Mouse (Mus musculus) embryonic facial prominence, embryonic 10.5 days (tissue): ENCODE results near the gene Osgepl1. TPM values are rescaled to one million over a fixed set of nuclear protein-coding genes. Genes with fewer than 3 reads are reported as not detected.
"Not testable (repeated sequence)": the region's sequence is repeated elsewhere in the genome, so short reads cannot be mapped to it uniquely, and the experiment has no call there.

Experiments
- DNase-seq: peaks from one replicate; pipeline ENCODE4 v3.0.0-alpha.2; 2017; ENCODE audit warnings: low spot score
- H3K27ac ChIP-seq: fragments of 300-500 bp; sonication (generic); replicated peaks from 2 replicates; pipeline ENCODE4 v1.5.1; 2016; ENCODE audit warnings: mild to moderate bottlenecking
- H3K27me3 ChIP-seq: fragments of 300-500 bp; sonication (generic); replicated peaks from 2 replicates; pipeline ENCODE4 v1.6.1; 2016; ENCODE audit warnings: low read depth, mild to moderate bottlenecking; ENCODE audit not compliant: poor library complexity, severe bottlenecking
- H3K36me3 ChIP-seq: fragments of 300-500 bp; sonication (generic); replicated peaks from 2 replicates; pipeline ENCODE4 v1.6.1; 2016; ENCODE audit warnings: mild to moderate bottlenecking, moderate library complexity
- H3K4me1 ChIP-seq: fragments of 300-500 bp; sonication (generic); 2 replicates; pipeline ENCODE4 v1.6.1; 2016
- H3K4me3 ChIP-seq: fragments of 300-500 bp; sonication (generic); 2 replicates; pipeline ENCODE4 v1.5.1; 2016; ENCODE audit warnings: mild to moderate bottlenecking, moderate library complexity
- H3K9me3 ChIP-seq: fragments of 300-500 bp; sonication (generic); 2 replicates; pipeline ENCODE4 v1.6.1; 2016; ENCODE audit warnings: mild to moderate bottlenecking
- WGBS: fragments of 180-500 bp; shearing (Covaris S2); methylation state at CpG from one replicate; pipeline ENCODE4 v1.1.7; 2016; 5-methylcytosine and 5-hydroxymethylcytosine counted together
- polyA plus RNA-seq: library from polyadenylated mRNA; unstranded; fragments of >200 nt; fragmentation: Nextera tagmentation; extraction: Ambion mirVana; gene quantifications from 2 replicates; pipeline ENCODE4 v1.2.1, GENCODE M21; 2016

The Osgepl1 gene
- polyA plus RNA-seq, 1 experiment from 2014 or later = 25.5 TPM

- 88% methylated on average over 5 of the region's 5 CpGs for WGBS
- not testable (repeated sequence) for H3K36me3 ChIP-seq, H3K4me1 ChIP-seq, H3K4me3 ChIP-seq, H3K27ac ChIP-seq, DNase-seq, H3K27me3 ChIP-seq, H3K9me3 ChIP-seq
These were observed 20.1 kb downstream of the Osgepl1 start for GRCm38 (mm10) chr1:53333527-53333926.

GRCm38 (mm10) chr1:53335465-53335864 is 22.0 kb downstream of the Osgepl1 start:
- no peak for DNase-seq
- Histone ChIP-seq H3K4me3 (no peak overlapping the region), H3K9me3 (peaks cover 10% of the 10 kb centered on the region; the same call in 1 of the 2 replicates), H3K4me1 (no peaks in the 10 kb centered on the region), H3K27me3 (no peaks in the 10 kb centered on the region), H3K27ac (no peak overlapping the region), H3K36me3 (peaks cover 4% of the 10 kb centered on the region)

GRCm38 (mm10) chr1:53337403-53337802 is 24.0 kb downstream of the Osgepl1 start:
- H3K27ac ChIP-seq, DNase-seq, H3K4me3 ChIP-seq, H3K4me1 ChIP-seq, H3K27me3 ChIP-seq: not testable (repeated sequence)
- peaks cover 27% of the 10 kb centered on the region for H3K9me3 ChIP-seq
- peaks cover 23% of the 10 kb centered on the region for H3K36me3 ChIP-seq
- WGBS = 68% methylated on average over 2 of the region's 2 CpGs

- H3K36me3 ChIP-seq = peaks cover 59% of the 10 kb centered on the region
These were observed 27.6 kb downstream of the Osgepl1 start for GRCm38 (mm10) chr1:53341071-53341470.

GRCm38 (mm10) chr1:53352327-53353261 is 39.2 kb downstream of the Osgepl1 start, which contains the start of the genes Asdurf, Gm28551 and Asnsd1:
Gene Asdurf, minus strand, starts transcription at chr1:53352619.
Gene Gm28551, minus strand, starts transcription at chr1:53352667.
Gene Asnsd1, minus strand, starts transcription at chr1:53352752.
- under 1% methylated on average over 44 of the region's 44 CpGs for WGBS
- Histone ChIP-seq H3K27me3 (no peaks in the 10 kb centered on the region), H3K36me3 (peaks cover 23% of the 10 kb centered on the region), H3K9me3 (peaks cover 5% of the 10 kb centered on the region; the same call in 1 of the 2 replicates), H3K4me3 (peak within 1 kb of the TSS; percentile 91), H3K4me1 (peaks cover 8% of the 10 kb centered on the region), H3K27ac (peak within 1 kb of the TSS; percentile 95)
- DNase-seq = peak; percentile 97

More at GRCm38 (mm10) chr1:53341071-53341470, 27.6 kb downstream of the Osgepl1 start:
- WGBS = 96% methylated on average over 2 of the region's 2 CpGs
- no peaks in the 10 kb centered on the region for H3K4me1 ChIP-seq
- H3K27me3 ChIP-seq = no peaks in the 10 kb centered on the region
- H3K4me3 ChIP-seq = no peak overlapping the region
- no peak overlapping the region for H3K27ac ChIP-seq
- peaks cover 19% of the 10 kb centered on the region for H3K9me3 ChIP-seq
- no peak for DNase-seq

- Histone ChIP-seq H3K36me3 (no peaks in the 10 kb centered on the region), H3K4me1 (no peaks in the 10 kb centered on the region), H3K4me3 (no peak overlapping the region), H3K9me3 (peaks cover 4% of the 10 kb centered on the region; the same call in 1 of the 2 replicates), H3K27ac (no peak overlapping the region), H3K27me3 (no peaks in the 10 kb centered on the region)
- no peak for DNase-seq
These were observed 45.6 kb downstream of the Osgepl1 start for GRCm38 (mm10) chr1:53358988-53359387.

Other genes starting within 250 kb of the Osgepl1 start
- not detected in 2 replicates for gene 1700019A02Rik, start 126.0 kb upstream of the Osgepl1 start, polyA plus RNA-seq
- 23.6 and 26.1 TPM in 2 replicates for gene Pms1, start 16.6 kb upstream of the Osgepl1 start, polyA plus RNA-seq
- 61.5 and 69.4 TPM in 2 replicates for gene Ormdl1, start 16.5 kb upstream of the Osgepl1 start, polyA plus RNA-seq
- gene Gm28778, start 16.5 kb upstream of the Osgepl1 start, polyA plus RNA-seq = not detected in 2 replicates
- gene Asdurf, start 39.0 kb downstream of the Osgepl1 start, polyA plus RNA-seq = not detected in 2 replicates
- gene Gm28551, start 39.0 kb downstream of the Osgepl1 start, polyA plus RNA-seq = 0.59 and 0.87 TPM in 2 replicates
- 88.6 and 88.7 TPM in 2 replicates for gene Asnsd1, start 39.1 kb downstream of the Osgepl1 start, polyA plus RNA-seq